Mouse (Mus musculus) hindbrain, embryonic 15.5 days (tissue): Measurements from ENCODE around the gene Tnrc6a. TPM values are rescaled to one million over a fixed set of nuclear protein-coding genes. Genes with fewer than 3 reads are reported as not detected.
"Not testable (repeated sequence)": the region's sequence is repeated elsewhere in the genome, so short reads cannot be mapped to it uniquely, and the experiment has no call there.

Experiments used
- ATAC-seq: fragments of 200-750 bp; cut with Nextera tagmentation; 2 replicates; pipeline ENCODE4 v1.8.0; 2017; ENCODE audit warnings: low read depth, moderate number of reproducible peaks, moderate TSS enrichment; ENCODE audit not compliant: low FRiP score
- H3K27ac ChIP-seq: fragments of 300-500 bp; sonication (generic); replicated peaks from 2 replicates; pipeline ENCODE4 v1.5.1; 2015; ENCODE audit warnings: mild to moderate bottlenecking, inconsistent platforms
- H3K27me3 ChIP-seq: fragments of 300-500 bp; sonication (generic); 2 replicates; pipeline ENCODE4 v1.6.1; 2015; ENCODE audit warnings: control low read depth, inconsistent platforms
- H3K36me3 ChIP-seq: fragments of 300-500 bp; sonication (generic); 2 replicates; pipeline ENCODE4 v1.6.1; 2015; ENCODE audit warnings: control low read depth, inconsistent platforms
- H3K4me1 ChIP-seq: fragments of 300-500 bp; sonication (generic); replicated peaks from 2 replicates; pipeline ENCODE4 v1.6.1; 2015; ENCODE audit warnings: control low read depth, inconsistent platforms
- H3K4me2 ChIP-seq: fragments of 300-500 bp; sonication (generic); 2 replicates; pipeline ENCODE4 v1.6.1; 2015; ENCODE audit warnings: moderate library complexity, mild to moderate bottlenecking, inconsistent platforms
- H3K4me3 ChIP-seq: fragments of 300-500 bp; sonication (generic); 2 replicates; pipeline ENCODE4 v1.5.1; 2015; ENCODE audit warnings: mild to moderate bottlenecking, inconsistent platforms
- H3K9ac ChIP-seq: fragments of 300-500 bp; sonication (generic); 2 replicates; pipeline ENCODE4 v1.6.1; 2015; ENCODE audit warnings: inconsistent platforms
- H3K9me3 ChIP-seq: fragments of 300-500 bp; sonication (generic); 2 replicates; pipeline ENCODE4 v1.6.1; 2016; ENCODE audit warnings: control low read depth, inconsistent platforms
- WGBS: fragments of 180-500 bp; shearing (Covaris S2); methylation state at CpG from one replicate; pipeline ENCODE4 v1.1.7; 2015; 5-methylcytosine and 5-hydroxymethylcytosine counted together
- polyA plus RNA-seq: library from polyadenylated mRNA; unstranded; fragments of >200 nt; fragmentation: Nextera tagmentation; extraction: Ambion mirVana; gene quantifications from 2 replicates; pipeline ENCODE4 v1.2.1, GENCODE M21; 2015

Gene Tnrc6a
- 47.4 and 49.2 TPM in 2 replicates for polyA plus RNA-seq

GRCm38 (mm10) chr7:123123665-123124298 is at the start of gene Tnrc6a:
TSS of gene Tnrc6a (plus strand) at chr7:123123885.
- peak within 1 kb of the TSS; percentile 100 for H3K4me3 ChIP-seq
- under 1% methylated on average over 54 of the region's 55 CpGs for WGBS
- peak within 1 kb of the TSS; percentile 65 for H3K4me2 ChIP-seq
- ATAC-seq, result peak; percentile 98
- H3K9ac ChIP-seq, result peak within 1 kb of the TSS; percentile 99
- no peaks in the 10 kb centered on the region for H3K27me3 ChIP-seq
- H3K27ac ChIP-seq, result peak within 1 kb of the TSS; percentile 98
- no peaks in the 10 kb centered on the region for H3K9me3 ChIP-seq
- peaks cover 39% of the 10 kb centered on the region for H3K4me1 ChIP-seq
- H3K36me3 ChIP-seq, result peaks cover 9% of the 10 kb centered on the region

DNA sequence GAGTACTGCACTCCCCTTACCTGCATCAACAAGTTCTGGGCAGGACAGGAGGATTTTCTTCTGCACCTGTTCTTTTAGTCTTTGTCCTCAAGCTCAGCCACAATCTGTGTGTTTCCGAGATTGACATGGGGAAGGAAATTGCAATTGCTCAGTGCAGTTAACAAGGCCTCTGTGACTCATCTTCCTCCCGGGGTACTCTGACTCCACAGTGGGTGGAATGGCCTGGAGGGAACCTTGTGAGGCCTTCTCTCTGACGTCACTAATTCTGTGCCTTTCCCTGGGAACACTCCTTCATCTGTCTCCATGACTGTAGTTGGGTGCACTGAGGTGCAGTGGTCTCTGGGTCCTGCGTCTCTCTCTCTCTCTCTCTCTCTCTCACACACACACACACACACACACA is 41.4 kb upstream of the Tnrc6a start:
- no peaks in the 10 kb centered on the region for H3K36me3 ChIP-seq
- no peak overlapping the region for H3K9ac ChIP-seq
- no peaks in the 10 kb centered on the region for H3K9me3 ChIP-seq
- no peak overlapping the region for H3K27ac ChIP-seq
- H3K27me3 ChIP-seq, result no peaks in the 10 kb centered on the region
- H3K4me3 ChIP-seq, result no peak overlapping the region
- no peak overlapping the region for H3K4me2 ChIP-seq
- no peak for ATAC-seq
- H3K4me1 ChIP-seq, result peaks cover 30% of the 10 kb centered on the region
- WGBS, result 74% methylated on average over 4 of the region's 4 CpGs

- ATAC-seq, result peak; percentile 25
- Histone ChIP-seq H3K9me3 (no peaks in the 10 kb centered on the region), H3K36me3 (no peaks in the 10 kb centered on the region), H3K4me1 (peaks cover 30% of the 10 kb centered on the region), H3K9ac (no peak overlapping the region), H3K27ac (peak overlapping the region; percentile 92), H3K4me3 (no peak overlapping the region), H3K4me2 (peak overlapping the region; percentile 56), H3K27me3 (no peaks in the 10 kb centered on the region)
- 18% methylated on average over 12 of the region's 12 CpGs for WGBS
Measured at GRCm38 (mm10) chr7:123083441-123084123, 40.1 kb upstream of the Tnrc6a start.

GRCm38 (mm10) chr7:123084180-123084691 is 39.4 kb upstream of the Tnrc6a start:
- no peaks in the 10 kb centered on the region for H3K27me3 ChIP-seq
- H3K27ac ChIP-seq, result peak overlapping the region; percentile 92
- H3K4me3 ChIP-seq, result peak overlapping the region; percentile 22
- WGBS, result 0% methylated on average over 7 of the region's 7 CpGs
- no peaks in the 10 kb centered on the region for H3K9me3 ChIP-seq
- ATAC-seq, result peak; percentile 93
- H3K4me1 ChIP-seq, result peaks cover 30% of the 10 kb centered on the region
- H3K4me2 ChIP-seq, result peak overlapping the region; percentile 56
- H3K36me3 ChIP-seq, result no peaks in the 10 kb centered on the region
- H3K9ac ChIP-seq, result 0 out of 2 replicates have a peak overlapping the region, but pooled peaks have one; percentile 29

DNA sequence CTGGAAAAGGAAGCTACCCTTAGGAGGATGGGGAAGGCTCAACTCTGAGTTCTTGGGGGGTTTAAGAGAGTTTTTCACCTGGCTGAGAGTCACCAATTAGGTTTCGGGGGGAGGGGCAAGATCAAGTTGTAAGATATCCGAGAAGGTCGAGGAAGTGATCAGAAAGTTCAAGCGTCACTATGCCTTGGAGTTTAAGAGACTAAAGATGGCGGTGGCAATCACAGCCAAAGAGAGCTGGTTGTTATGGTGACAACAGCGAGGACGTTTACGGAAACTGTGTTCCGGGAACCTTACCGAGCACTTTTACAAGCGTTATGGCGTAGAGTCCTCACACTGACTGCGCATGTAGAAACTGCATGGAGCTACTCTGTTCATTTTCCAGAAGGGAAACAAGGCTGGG is 39.0 kb upstream of the Tnrc6a start:
- Histone ChIP-seq H3K9ac (0 out of 2 replicates have a peak overlapping the region, but pooled peaks have one; percentile 29), H3K27me3 (no peaks in the 10 kb centered on the region), H3K36me3 (no peaks in the 10 kb centered on the region), H3K4me1 (peaks cover 30% of the 10 kb centered on the region), H3K4me2 (peak overlapping the region; percentile 56), H3K4me3 (peak overlapping the region; percentile 22), H3K9me3 (no peaks in the 10 kb centered on the region), H3K27ac (peak overlapping the region; percentile 92)
- peak; percentile 51; the same call in 1 of the 2 replicates for ATAC-seq
- 11% methylated on average over 13 of the region's 13 CpGs for WGBS

DNA sequence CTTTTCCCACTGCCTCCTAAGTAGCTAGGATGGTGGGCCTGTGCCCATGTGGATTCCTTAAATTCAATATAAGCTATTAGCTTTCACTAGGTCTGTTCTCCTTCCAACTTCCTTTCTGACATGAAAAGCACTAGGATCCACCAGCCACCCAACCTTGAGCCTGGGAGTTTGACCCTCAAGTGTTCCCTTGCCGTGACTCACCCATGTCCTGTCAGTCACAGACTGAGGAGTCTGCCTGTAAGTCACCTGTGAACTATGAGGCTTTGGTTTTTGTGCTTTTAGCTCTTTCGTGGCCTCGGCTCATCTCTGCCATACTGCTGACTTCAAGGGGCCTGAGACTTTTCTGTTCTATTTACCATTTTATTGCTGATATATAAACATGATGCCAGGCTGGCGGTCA is 34.8 kb upstream of the Tnrc6a start:
- Histone ChIP-seq H3K36me3 (no peaks in the 10 kb centered on the region), H3K27me3 (no peaks in the 10 kb centered on the region), H3K4me3 (no peak overlapping the region), H3K4me1 (peaks cover 19% of the 10 kb centered on the region), H3K9me3 (no peaks in the 10 kb centered on the region), H3K27ac (no peak overlapping the region), H3K9ac (no peak overlapping the region), H3K4me2 (no peak overlapping the region)
- 88% methylated on average over 4 of the region's 4 CpGs for WGBS
- ATAC-seq, result no peak

DNA sequence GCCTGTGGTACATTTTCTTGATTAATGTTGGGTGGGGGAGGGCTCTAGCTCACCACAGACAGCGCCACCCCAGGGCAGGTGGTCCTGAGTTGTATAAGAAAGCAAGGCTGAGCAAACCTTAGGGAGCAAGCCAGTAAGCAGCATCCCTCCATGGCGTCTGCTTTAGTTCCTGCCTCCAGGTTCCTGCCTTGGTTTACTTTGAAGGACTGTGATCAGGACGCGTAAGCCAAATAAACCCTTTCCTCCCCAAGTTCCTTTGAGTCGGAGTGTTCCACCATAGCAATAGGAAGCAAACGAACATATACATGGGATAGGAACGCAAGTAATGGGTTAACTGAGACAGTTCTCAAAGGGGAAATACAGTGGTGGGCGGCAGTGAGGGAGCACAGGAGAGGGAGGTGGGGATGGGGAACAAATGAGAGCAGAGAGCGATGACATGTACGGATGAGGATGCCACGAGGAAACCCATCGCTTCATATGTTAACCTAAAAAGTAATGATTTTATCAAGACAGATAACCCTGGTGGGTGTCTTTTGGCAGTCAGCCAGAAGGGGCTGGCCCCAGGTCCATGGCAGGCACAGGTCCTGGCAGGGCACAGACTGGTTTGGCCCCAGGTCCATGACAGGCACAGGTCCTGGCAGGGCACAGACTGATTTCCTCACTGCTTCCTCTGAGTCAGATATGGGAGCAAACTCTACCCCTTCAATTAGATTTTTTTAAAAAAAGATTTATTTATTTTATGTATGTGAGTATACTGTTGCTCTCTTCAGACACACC is 27.2 kb upstream of the Tnrc6a start:
- WGBS, result 87% methylated on average over 12 of the region's 12 CpGs

DNA sequence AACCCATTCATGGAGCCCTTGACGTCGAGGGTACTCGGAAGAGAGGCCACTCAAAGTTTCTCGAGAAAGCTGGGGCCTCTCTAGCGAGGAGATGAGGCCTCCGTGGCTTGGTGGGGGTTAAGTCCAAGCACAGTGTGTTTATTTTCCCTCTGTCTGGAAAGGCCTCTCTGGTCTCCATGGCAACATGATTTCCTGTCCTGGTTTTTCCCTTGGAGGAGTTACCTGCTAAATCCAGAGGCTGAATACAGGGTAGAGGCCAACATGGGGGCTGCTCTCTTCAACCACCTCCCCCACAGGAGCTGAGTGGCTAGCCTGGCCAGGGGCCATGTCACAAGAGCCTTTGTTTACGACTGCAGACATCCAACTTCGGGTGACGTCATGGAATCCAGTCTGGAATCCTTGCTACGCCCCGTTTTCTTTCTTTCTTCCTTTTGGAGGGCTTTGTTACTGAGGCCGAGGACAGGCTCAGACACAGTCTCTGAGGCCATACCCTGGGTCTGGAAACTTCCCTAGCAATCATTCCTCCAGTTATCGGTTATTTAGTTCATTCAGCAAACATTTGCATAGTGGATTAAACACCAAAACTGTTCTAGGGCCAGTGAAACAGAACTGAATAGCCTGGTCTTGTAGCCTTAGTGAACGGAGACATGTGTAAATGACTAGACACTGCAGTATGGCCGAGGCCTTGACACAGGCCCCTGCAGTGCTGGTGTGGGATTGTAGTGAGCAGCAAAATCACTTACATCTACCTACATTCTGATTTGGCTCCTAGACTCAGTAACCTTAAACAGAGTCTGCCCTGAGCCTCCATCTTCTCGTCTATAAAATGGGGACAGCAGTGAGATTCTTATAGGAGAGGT is 25.6 kb upstream of the Tnrc6a start:
- Histone ChIP-seq H3K9me3 (no peaks in the 10 kb centered on the region), H3K4me1 (peaks cover 14% of the 10 kb centered on the region), H3K27ac (peak overlapping the region; percentile 83), H3K9ac (0 out of 2 replicates have a peak overlapping the region, but pooled peaks have one; percentile 8), H3K4me3 (no peak overlapping the region), H3K27me3 (no peaks in the 10 kb centered on the region), H3K4me2 (peak overlapping the region; percentile 24), H3K36me3 (no peaks in the 10 kb centered on the region)
- 17% methylated on average over 16 of the region's 16 CpGs for whole genome bisulfite sequencing
- ATAC-seq, result peak; percentile 89

More for the DNA sequence above, 27.2 kb upstream of the Tnrc6a start:
- Histone ChIP-seq H3K36me3 (no peaks in the 10 kb centered on the region), H3K4me2 (no peak overlapping the region), H3K9me3 (no peaks in the 10 kb centered on the region), H3K4me1 (peaks cover 14% of the 10 kb centered on the region), H3K27ac (no peak overlapping the region), H3K9ac (no peak overlapping the region), H3K27me3 (no peaks in the 10 kb centered on the region), H3K4me3 (no peak overlapping the region)
- no peak for ATAC-seq

- no peaks in the 10 kb centered on the region for H3K27me3 ChIP-seq
- H3K9ac ChIP-seq, result no peak overlapping the region
- ATAC-seq, result no peak
- H3K4me3 ChIP-seq, result no peak overlapping the region
- no peaks in the 10 kb centered on the region for H3K36me3 ChIP-seq
- peaks cover 14% of the 10 kb centered on the region for H3K4me1 ChIP-seq
- H3K27ac ChIP-seq, result no peak overlapping the region
- H3K4me2 ChIP-seq, result no peak overlapping the region
- WGBS, result 91% methylated on average over 3 of the region's 3 CpGs
- H3K9me3 ChIP-seq, result no peaks in the 10 kb centered on the region
Measured at GRCm38 (mm10) chr7:123101295-123101694, 22.4 kb upstream of the Tnrc6a start.

DNA sequence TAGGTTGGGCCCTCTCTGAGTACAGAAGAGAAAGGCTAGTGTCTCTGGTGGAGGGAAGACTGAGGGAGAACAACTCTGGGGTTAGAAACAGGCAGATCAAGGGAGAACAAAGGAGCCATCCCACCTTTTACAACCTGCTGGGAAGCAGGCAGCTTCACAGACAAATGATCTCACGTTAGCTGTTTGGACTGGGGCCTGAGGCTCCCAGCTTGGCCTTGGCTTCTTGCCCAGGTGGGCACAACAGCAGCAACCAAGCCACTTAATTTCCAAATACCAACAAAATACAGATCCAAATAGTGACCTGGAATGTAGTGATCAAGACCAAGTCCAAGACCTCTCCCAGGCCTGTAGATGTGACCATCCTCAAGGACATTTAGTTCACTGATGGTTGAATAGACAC is 18.3 kb upstream of the Tnrc6a start:
- not testable (repeated sequence) for H3K4me3 ChIP-seq, H3K4me1 ChIP-seq, H3K9ac ChIP-seq, H3K36me3 ChIP-seq, H3K9me3 ChIP-seq, H3K27me3 ChIP-seq, H3K4me2 ChIP-seq, ATAC-seq, H3K27ac ChIP-seq
- WGBS, result 24% methylated on average over 1 of the region's 1 CpGs

GRCm38 (mm10) chr7:123105906-123106305 is 17.8 kb upstream of the Tnrc6a start:
- WGBS, result 79% methylated on average over 1 of the region's 1 CpGs
- H3K4me3 ChIP-seq, result no peak overlapping the region
- ATAC-seq, result no peak
- no peak overlapping the region for H3K9ac ChIP-seq
- no peaks in the 10 kb centered on the region for H3K27me3 ChIP-seq
- H3K9me3 ChIP-seq, result no peaks in the 10 kb centered on the region
- H3K27ac ChIP-seq, result no peak overlapping the region
- H3K4me1 ChIP-seq, result no peaks in the 10 kb centered on the region
- H3K4me2 ChIP-seq, result no peak overlapping the region
- no peaks in the 10 kb centered on the region for H3K36me3 ChIP-seq
